Mouse (Mus musculus) forebrain, postnatal 0 days (tissue): Measurements from ENCODE around the gene Rps6kb2. TPM values are rescaled to one million over a fixed set of nuclear protein-coding genes. Genes with fewer than 3 reads are reported as not detected.
"Not testable (repeated sequence)": the region's sequence is repeated elsewhere in the genome, so short reads cannot be mapped to it uniquely, and the experiment has no call there.

Experiments used
- ATAC-seq: fragments of 200-750 bp; cut with Nextera tagmentation; 2 replicates; pipeline ENCODE4 v1.8.0; 2017; ENCODE audit warnings: mild to moderate bottlenecking, moderate library complexity
- DNase-seq: peaks from one replicate; pipeline ENCODE4 v3.0.0-alpha.2; 2015
- H3K27ac ChIP-seq: fragments of 300-500 bp; sonication (generic); 2 replicates; pipeline ENCODE4 v1.5.1; 2014; ENCODE audit warnings: low read depth, mild to moderate bottlenecking, antibody characterized with exemption, low read length, moderate library complexity, mixed read lengths
- H3K27me3 ChIP-seq: fragments of 300-500 bp; sonication (generic); 2 replicates; pipeline ENCODE4 v1.6.1; 2014; ENCODE audit warnings: mild to moderate bottlenecking, low read length, mixed read lengths; ENCODE audit not compliant: insufficient read depth
- H3K36me3 ChIP-seq: fragments of 300-500 bp; sonication (generic); 2 replicates; pipeline ENCODE4 v1.6.1; 2014; ENCODE audit warnings: mild to moderate bottlenecking, moderate library complexity; ENCODE audit not compliant: insufficient read depth
- H3K4me1 ChIP-seq: fragments of 300-500 bp; sonication (generic); 2 replicates; pipeline ENCODE4 v1.6.1; 2014; ENCODE audit warnings: antibody characterized with exemption; ENCODE audit not compliant: insufficient read depth
- H3K4me2 ChIP-seq: fragments of 300-500 bp; sonication (generic); 2 replicates; pipeline ENCODE4 v1.6.1; 2014; ENCODE audit warnings: low read depth, mild to moderate bottlenecking, moderate library complexity
- H3K4me3 ChIP-seq: fragments of 300-500 bp; sonication (generic); 2 replicates; pipeline ENCODE4 v1.5.1; 2014; ENCODE audit warnings: low read depth, low read length, mixed read lengths
- H3K9ac ChIP-seq: fragments of 300-500 bp; sonication (generic); 2 replicates; pipeline ENCODE4 v1.6.1; 2014; ENCODE audit warnings: mild to moderate bottlenecking
- H3K9me3 ChIP-seq: fragments of 300-500 bp; sonication (generic); 2 replicates; pipeline ENCODE4 v1.6.1; 2016; ENCODE audit warnings: low read length
- CTCF ChIP-seq: sonication (generic); IDR thresholded peaks from 2 replicates; pipeline ENCODE4 v1.5.1; 2016; ENCODE audit warnings: antibody characterized with exemption, control low read depth, low read depth
- WGBS: fragments of 180-500 bp; shearing (Covaris S2); extraction: QIAGEN DNeasy Blood & Tissue Kit; methylation state at CpG from one replicate; pipeline ENCODE4 v1.1.7; 2014; 5-methylcytosine and 5-hydroxymethylcytosine counted together
- polyA plus RNA-seq: library from polyadenylated mRNA; unstranded; fragments of >200 nt; fragmentation: Nextera tagmentation; extraction: Ambion mirVana; gene quantifications from 2 replicates; pipeline ENCODE4 v1.2.1, GENCODE M21; 2015
- total RNA-seq: library from RNA; depleted of rRNA; stranded (reverse); fragments of >200 nt; gene quantifications from 2 replicates; pipeline ENCODE4 v1.2.3, GENCODE M21; 2014

Gene Rps6kb2
- total and polyA plus RNA-seq, 2 experiments from 2014 or later = 33.5 to 55.5 TPM

DNA sequence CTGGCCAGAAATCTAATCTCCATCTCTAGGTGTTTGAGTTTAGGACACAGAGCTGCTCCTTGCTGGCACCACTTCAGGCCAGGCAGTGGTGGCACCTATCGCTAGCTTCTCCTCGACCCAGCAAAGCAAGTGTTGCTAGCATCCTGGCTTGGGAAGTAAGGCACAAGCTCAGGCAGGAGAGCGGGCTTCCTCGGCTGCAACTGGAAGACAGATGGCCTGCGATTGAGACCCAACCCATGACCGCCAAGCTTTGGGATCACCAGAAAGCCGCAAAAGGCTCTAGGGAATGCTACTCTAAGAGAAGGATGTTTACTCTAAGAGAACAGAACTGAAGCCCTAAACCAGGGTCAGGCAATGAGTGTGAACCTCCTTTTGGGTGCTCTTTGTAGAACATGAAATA, 33.7 kb downstream of the Rps6kb2 start:
- Histone ChIP-seq H3K27me3 (no peaks in the 10 kb centered on the region), H3K4me1 (peaks cover 9% of the 10 kb centered on the region; the same call in 1 of the 2 replicates), H3K4me2 (no peak overlapping the region), H3K4me3 (no peak overlapping the region), H3K9me3 (no peaks in the 10 kb centered on the region), H3K9ac (no peak overlapping the region), H3K36me3 (peaks cover 50% of the 10 kb centered on the region), H3K27ac (no peak overlapping the region)
- WGBS = 95% methylated on average over 7 of the region's 7 CpGs
- DNase-seq (no peak), ATAC-seq (no peak)
- no peak for TF ChIP-seq CTCF

- no peak overlapping the region for H3K27ac ChIP-seq
- no peaks in the 10 kb centered on the region for H3K27me3 ChIP-seq
- WGBS = 73% methylated on average over 7 of the region's 7 CpGs
- peak overlapping the region; percentile 92 for H3K9ac ChIP-seq
- H3K36me3 ChIP-seq = peaks cover 36% of the 10 kb centered on the region
- peak overlapping the region; percentile 81 for H3K4me3 ChIP-seq
- no peak for TF ChIP-seq CTCF
- no peaks in the 10 kb centered on the region for H3K9me3 ChIP-seq
- H3K4me2 ChIP-seq = peak overlapping the region; percentile 65
- DNase-seq (no peak), ATAC-seq (no peak)
- peaks cover 9% of the 10 kb centered on the region; the same call in 1 of the 2 replicates for H3K4me1 ChIP-seq
Measured at GRCm38 (mm10) chr19:4126759-4127495, 36.2 kb downstream of the Rps6kb2 start.

DNA sequence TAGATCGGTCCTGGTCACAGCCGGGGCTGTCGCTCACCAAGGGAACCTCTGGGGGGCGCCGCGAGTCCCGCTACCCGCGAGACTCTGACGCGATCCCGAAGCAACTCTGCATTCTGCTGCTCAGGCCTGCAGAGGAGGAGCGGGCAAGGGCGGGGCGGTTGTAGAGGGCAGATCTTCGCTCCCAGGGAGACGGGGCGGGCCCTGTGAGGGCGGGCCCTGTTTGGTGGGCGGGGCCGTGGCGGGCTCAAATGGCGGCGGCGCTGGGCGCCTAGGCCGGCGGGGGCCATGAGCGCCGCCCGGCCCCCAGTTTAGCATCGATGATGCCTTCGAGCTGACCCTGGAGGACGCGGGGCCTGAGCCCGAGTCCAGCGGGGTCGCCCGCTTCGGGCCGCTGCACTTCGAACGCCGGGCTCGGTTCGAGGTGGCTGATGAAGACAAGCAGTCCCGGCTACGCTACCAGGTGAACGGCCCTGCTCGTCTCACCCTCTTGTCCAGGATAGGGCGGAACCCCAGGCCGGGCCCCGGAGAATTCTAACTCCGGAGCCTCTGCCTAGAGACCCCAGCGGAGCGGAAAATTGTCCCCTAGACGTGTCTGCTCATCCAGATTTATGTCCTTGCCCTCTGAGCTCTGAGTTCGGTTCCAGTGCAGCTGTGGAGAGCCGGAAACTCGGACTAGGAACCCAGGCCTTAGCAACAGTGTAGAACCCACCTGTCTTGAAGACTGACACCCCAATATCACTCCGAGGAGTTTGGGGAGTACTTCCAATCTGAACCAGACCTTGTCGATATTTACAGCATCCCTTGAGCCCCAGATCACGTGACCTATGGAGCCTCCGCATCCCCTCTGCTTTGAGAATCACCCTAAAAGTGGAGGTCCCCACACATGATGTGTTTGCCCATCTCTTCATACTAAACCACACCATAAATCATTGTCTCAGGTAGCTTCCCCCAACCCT, 37.1 kb downstream of the Rps6kb2 start, which contains the start of gene Aip:
Gene Aip, minus strand, starts transcription at position 118 of the 956 bp plus-strand sequence.
- TF ChIP-seq CTCF = peak; percentile 81
- DNase-seq (peak; percentile 98), ATAC-seq (peak; percentile 93)
- H3K4me3 ChIP-seq = peak within 1 kb of the TSS; percentile 81
- H3K27ac ChIP-seq = peak within 1 kb of the TSS; percentile 69
- peak within 1 kb of the TSS; percentile 92 for H3K9ac ChIP-seq
- no peaks in the 10 kb centered on the region for H3K9me3 ChIP-seq
- H3K27me3 ChIP-seq = no peaks in the 10 kb centered on the region
- under 1% methylated on average over 59 of the region's 64 CpGs for WGBS
- H3K36me3 ChIP-seq = peaks cover 27% of the 10 kb centered on the region
- peak within 1 kb of the TSS; percentile 65 for H3K4me2 ChIP-seq
- H3K4me1 ChIP-seq = peaks cover 9% of the 10 kb centered on the region; the same call in 1 of the 2 replicates

DNA sequence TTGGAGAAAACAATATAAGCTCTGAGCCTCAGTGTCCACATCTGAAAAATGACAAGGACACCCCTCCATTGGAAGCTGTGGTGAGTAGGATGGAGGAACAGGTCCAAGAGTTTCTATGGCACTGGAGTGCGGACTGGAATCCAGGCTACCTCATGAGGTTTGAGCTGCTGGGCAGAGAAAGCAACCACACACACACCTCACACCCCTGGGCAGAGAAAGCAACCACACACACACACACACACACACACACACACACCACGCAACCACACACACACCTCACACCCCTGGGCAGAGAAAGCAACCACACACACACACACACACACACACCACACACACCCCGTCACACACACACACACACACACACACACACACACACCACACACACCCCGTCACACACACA, 37.9 kb downstream of the Rps6kb2 start:
- peak overlapping the region; percentile 65 for H3K4me2 ChIP-seq
- ATAC-seq = peak; percentile 16
- peaks cover 21% of the 10 kb centered on the region for H3K36me3 ChIP-seq
- H3K27me3 ChIP-seq, H3K9me3 ChIP-seq: not testable (repeated sequence)
- peak overlapping the region; percentile 54; the same call in 1 of the 2 replicates for H3K27ac ChIP-seq
- DNase-seq = peak; percentile 52
- H3K4me3 ChIP-seq = peak overlapping the region; percentile 81
- peaks cover 15% of the 10 kb centered on the region for H3K4me1 ChIP-seq
- peak overlapping the region; percentile 92; the same call in 1 of the 2 replicates for H3K9ac ChIP-seq
- WGBS = 8% methylated on average over 4 of the region's 4 CpGs

- H3K27ac ChIP-seq = no peak overlapping the region
- no peak for ATAC-seq
- H3K36me3 ChIP-seq = peaks cover 17% of the 10 kb centered on the region
- no peak overlapping the region for H3K4me2 ChIP-seq
- peaks cover 17% of the 10 kb centered on the region for H3K4me1 ChIP-seq
- no peak overlapping the region for H3K4me3 ChIP-seq
- no peak overlapping the region for H3K9ac ChIP-seq
- H3K27me3 ChIP-seq = no peaks in the 10 kb centered on the region
- no peaks in the 10 kb centered on the region for H3K9me3 ChIP-seq
- no peak for TF ChIP-seq CTCF
- no peak for DNase-seq
- 88% methylated on average over 4 of the region's 4 CpGs for WGBS
Measured at GRCm38 (mm10) chr19:4124432-4124831, 38.7 kb downstream of the Rps6kb2 start.

DNA sequence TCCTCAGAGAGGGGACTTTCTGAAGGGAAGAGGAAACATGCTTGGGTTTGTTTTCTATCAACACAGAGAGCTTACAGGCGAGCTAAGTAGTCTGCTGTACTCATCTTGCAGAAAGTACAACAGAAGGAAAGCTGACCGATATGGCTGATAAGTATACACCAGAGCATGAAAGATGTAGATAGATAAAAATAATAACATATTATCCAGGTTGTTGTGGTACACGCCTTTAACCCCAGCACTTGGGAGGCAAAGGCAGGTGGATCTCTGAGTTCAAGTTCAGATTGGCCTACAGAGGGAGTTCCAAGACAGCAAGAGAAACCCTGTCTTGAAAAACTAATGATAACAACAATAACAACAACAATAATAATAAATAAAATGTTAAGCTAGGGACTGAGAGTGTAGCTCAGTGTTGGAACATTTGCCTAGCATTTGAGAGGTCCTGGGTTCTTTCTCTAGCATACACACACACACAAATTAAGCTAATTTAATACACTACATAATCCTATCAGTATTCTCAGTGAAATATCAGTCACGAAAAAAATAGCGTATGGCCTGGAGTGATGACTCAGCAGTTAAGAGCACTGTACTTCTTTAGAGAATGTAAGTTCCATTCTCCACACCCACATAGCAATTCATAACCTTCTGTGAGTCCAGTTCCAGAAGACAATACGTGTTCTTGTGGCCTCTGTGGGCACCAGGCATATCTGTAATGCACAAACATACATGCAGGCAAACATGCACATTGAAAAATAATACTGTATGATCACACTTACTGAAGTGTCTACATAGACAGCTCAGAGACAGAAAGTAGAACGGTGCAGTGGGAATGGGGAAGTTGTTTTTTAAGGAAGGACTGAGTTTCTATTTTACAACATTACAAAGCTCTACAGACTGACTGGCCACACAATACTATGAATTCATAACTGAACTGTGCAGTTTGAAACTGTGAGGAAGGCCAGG, 40.5 kb downstream of the Rps6kb2 start:
- Histone ChIP-seq H3K27me3 (no peaks in the 10 kb centered on the region), H3K9ac (no peak overlapping the region), H3K4me2 (no peak overlapping the region), H3K27ac (no peak overlapping the region), H3K9me3 (no peaks in the 10 kb centered on the region), H3K4me1 (peaks cover 17% of the 10 kb centered on the region), H3K36me3 (peaks cover 10% of the 10 kb centered on the region), H3K4me3 (no peak overlapping the region)
- ATAC-seq (no peak), DNase-seq (no peak)
- WGBS = 82% methylated on average over 7 of the region's 7 CpGs
- TF ChIP-seq CTCF = no peak

GRCm38 (mm10) chr19:4121896-4122295, 41.3 kb downstream of the Rps6kb2 start:
- peaks cover 14% of the 10 kb centered on the region for H3K4me1 ChIP-seq
- WGBS = 63% methylated on average over 6 of the region's 6 CpGs
- H3K4me3 ChIP-seq, DNase-seq, H3K9me3 ChIP-seq, H3K9ac ChIP-seq, H3K27ac ChIP-seq, ATAC-seq, H3K27me3 ChIP-seq, H3K4me2 ChIP-seq: not testable (repeated sequence)
- peaks cover 14% of the 10 kb centered on the region for H3K36me3 ChIP-seq
